Mouse (Mus musculus): Measurements from ENCODE around the gene Gm21292. TPM values are rescaled to one million over a fixed set of nuclear protein-coding genes. Genes with fewer than 3 reads are reported as not detected.

The Gm21292 gene
- total RNA-seq (2023): not detected

DNA sequence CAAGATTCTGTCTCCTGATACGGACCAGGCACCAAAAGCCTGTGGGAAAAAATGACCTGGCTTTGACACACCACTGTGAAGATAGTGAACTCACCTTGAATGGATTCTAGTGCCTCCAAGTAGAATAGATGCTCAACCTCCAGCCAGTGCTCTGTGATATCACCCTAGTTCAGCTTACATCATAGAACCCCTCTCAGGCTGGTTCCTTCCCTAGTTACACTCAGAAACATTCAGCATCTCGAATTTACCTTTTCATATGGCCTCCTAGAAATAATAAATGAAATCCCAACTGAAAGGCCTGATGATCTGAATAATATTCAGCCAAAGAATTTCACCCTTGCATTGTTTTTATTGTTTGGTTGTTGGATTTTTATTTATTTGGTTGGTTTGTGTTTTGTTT, at the start of gene Gm21292:
Gene Gm21292, minus strand, starts transcription at position 101 of the 400 bp plus-strand sequence.

Other genes with a start within 250 kb of the Gm21292 start
- gene Gm21721, start 68.3 kb upstream of the Gm21292 start, total RNA-seq (2023): not detected
- not detected for gene Gm21812, start 213.3 kb upstream of the Gm21292 start, total RNA-seq (2023)

Data from CD4-positive naive resting alpha-beta T cell, adult 76 days (primary cell).